Mouse (Mus musculus) megakaryocyte, embryonic 14.5 days (primary cell): ENCODE measurements around the gene Kank1. TPM values are rescaled to one million over a fixed set of nuclear protein-coding genes. Genes with fewer than 3 reads are reported as not detected.

Experiments used
- H3K27me3 ChIP-seq: replicated peaks from 2 replicates; pipeline ENCODE3; 2012; ENCODE audit warnings: inconsistent platforms
- H3K36me3 ChIP-seq: replicated peaks from 2 replicates; pipeline ENCODE3; 2012; ENCODE audit warnings: low read length, inconsistent platforms, mixed read lengths
- H3K4me1 ChIP-seq: 2 replicates; pipeline ENCODE4 v1.6.1; 2012; ENCODE audit warnings: inconsistent platforms
- H3K4me3 ChIP-seq: replicated peaks from 2 replicates; pipeline ENCODE3; 2012; ENCODE audit warnings: moderate library complexity, mild to moderate bottlenecking, inconsistent platforms
- H3K9me3 ChIP-seq: 2 replicates; pipeline ENCODE4 v1.6.1; 2012; ENCODE audit warnings: inconsistent platforms
- FLI1 ChIP-seq: IDR thresholded peaks from 2 replicates; pipeline ENCODE4 v1.6.1; 2012; ENCODE audit warnings: low read length, inconsistent platforms, mixed read lengths
- GATA1 ChIP-seq: IDR thresholded peaks from 3 replicates; pipeline ENCODE4 v1.6.1; 2012; ENCODE audit warnings: mixed read lengths, low read length, inconsistent platforms, borderline replicate concordance
- polyA plus RNA-seq: library from polyadenylated mRNA; stranded (reverse); fragments of >175 nt; gene quantifications from 2 replicates; pipeline ENCODE4 v1.2.3, GENCODE M21; 2012; ENCODE audit warnings: low replicate concordance; ENCODE audit not compliant: insufficient read depth

The Kank1 gene
- 0.12 and 0.76 TPM in 2 replicates for polyA plus RNA-seq

DNA sequence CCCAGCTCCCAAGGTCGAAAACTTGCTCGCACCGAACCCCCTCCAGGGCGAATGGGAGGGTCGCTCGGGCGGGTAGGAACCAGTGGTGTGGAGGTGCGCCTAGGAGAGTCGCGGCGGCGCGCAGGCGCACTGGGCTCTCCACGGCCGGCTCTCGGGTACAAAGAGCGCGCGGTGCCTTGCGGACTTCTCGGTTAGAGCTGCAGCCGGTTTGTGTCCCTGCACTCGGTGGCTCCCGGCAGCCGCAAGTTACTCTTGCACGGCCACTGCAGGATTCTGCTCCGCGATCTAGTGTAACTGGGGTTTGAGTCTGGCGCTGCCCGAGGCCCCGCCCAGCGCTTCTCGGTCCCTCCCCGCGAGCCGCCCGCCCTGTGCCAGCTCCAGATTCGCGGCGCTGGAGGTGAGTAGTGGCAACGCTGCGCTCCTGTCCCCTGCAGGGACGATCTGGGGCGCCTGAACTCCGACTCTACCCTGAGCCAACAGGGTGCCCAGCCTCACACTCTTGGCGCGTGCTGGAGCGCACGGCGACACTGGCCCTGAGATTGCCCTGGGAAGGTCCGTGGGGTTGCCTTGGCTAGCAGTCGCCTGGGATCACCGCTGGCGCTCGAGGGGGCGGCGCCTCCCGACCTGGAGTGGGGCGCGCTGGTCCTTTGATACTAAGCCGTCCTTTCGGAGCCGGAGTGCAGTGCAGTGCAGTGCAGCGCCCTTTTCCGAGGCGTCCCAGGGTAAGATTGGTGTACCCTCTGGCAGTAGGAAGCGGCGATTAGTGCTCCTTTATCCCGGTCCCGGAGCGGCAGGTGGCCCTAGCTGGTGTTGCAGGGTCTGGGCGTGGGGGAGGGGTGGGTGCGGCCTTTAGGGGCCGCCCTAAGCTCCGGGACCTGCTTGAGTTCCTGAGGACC lies at the start of gene Kank1:
Gene Kank1 (plus strand): TSS at position 380 of the 896 bp plus-strand sequence.
- Histone ChIP-seq H3K36me3 (no peaks in the 10 kb centered on the region), H3K4me1 (peaks cover 18% of the 10 kb centered on the region), H3K27me3 (peaks cover 60% of the 10 kb centered on the region), H3K9me3 (no peaks in the 10 kb centered on the region), H3K4me3 (peak within 1 kb of the TSS; percentile 91)
- no peak for TF ChIP-seq GATA1

- peaks cover 99% of the 10 kb centered on the region for H3K36me3 ChIP-seq
These were observed 49.1 kb upstream of the Kank1 start for GRCm38 (mm10) chr19:25187681-25188080.

GRCm38 (mm10) chr19:25193751-25194150 lies 43.0 kb upstream of the Kank1 start:
- no peak for TF ChIP-seq GATA1
- no peak for TF ChIP-seq FLI1
- H3K36me3 ChIP-seq, result peaks cover 99% of the 10 kb centered on the region
- H3K4me1 ChIP-seq, result peaks cover 8% of the 10 kb centered on the region; the same call in 1 of the 2 replicates
- no peaks in the 10 kb centered on the region for H3K9me3 ChIP-seq
- H3K27me3 ChIP-seq, result no peaks in the 10 kb centered on the region
- no peak overlapping the region for H3K4me3 ChIP-seq

More at GRCm38 (mm10) chr19:25187681-25188080, 49.1 kb upstream of the Kank1 start:
- no peak for TF ChIP-seq FLI1
- TF ChIP-seq GATA1, result no peak
- Histone ChIP-seq H3K27me3 (no peaks in the 10 kb centered on the region), H3K4me3 (no peak overlapping the region), H3K9me3 (no peaks in the 10 kb centered on the region), H3K4me1 (no peaks in the 10 kb centered on the region)

GRCm38 (mm10) chr19:25200081-25200860 lies 36.5 kb upstream of the Kank1 start:
- Histone ChIP-seq H3K36me3 (peaks cover 88% of the 10 kb centered on the region), H3K27me3 (no peaks in the 10 kb centered on the region), H3K4me1 (0 out of 2 replicates have a peak, but pooled peaks cover 8% of the 10 kb centered on the region), H3K9me3 (no peaks in the 10 kb centered on the region), H3K4me3 (no peak overlapping the region)
- TF ChIP-seq FLI1 (no peak), GATA1 (no peak)

DNA sequence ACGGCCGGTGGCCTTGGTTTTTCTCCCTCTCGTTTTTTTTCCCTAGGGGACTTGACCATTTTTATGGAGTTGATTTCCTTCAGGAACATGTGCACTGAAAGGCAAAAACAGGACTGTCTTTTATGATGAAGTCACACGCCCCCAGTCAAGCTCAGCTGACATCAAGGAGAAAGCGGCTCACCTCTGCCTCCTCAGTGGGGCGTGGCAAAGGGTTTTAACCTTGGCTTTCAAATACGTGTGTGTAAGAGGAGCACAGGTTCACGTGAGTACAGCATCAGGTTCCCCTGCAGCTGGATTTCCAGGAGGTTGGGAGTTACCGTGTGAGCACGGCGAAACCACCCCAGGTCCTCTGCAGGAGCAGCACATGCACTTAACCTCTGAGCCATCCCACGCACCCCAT lies 33.7 kb upstream of the Kank1 start:
- TF ChIP-seq FLI1 (no peak), GATA1 (no peak)
- peaks cover 10% of the 10 kb centered on the region for H3K27me3 ChIP-seq
- no peaks in the 10 kb centered on the region for H3K9me3 ChIP-seq
- peaks cover 60% of the 10 kb centered on the region for H3K36me3 ChIP-seq
- H3K4me1 ChIP-seq, result no peaks in the 10 kb centered on the region
- no peak overlapping the region for H3K4me3 ChIP-seq

- TF ChIP-seq GATA1, result no peak
- TF ChIP-seq FLI1, result no peak
- Histone ChIP-seq H3K4me3 (no peak overlapping the region), H3K36me3 (peaks cover 21% of the 10 kb centered on the region), H3K9me3 (no peaks in the 10 kb centered on the region), H3K27me3 (peaks cover 22% of the 10 kb centered on the region), H3K4me1 (no peaks in the 10 kb centered on the region)
These were observed 29.8 kb upstream of the Kank1 start for GRCm38 (mm10) chr19:25206969-25207368.

DNA sequence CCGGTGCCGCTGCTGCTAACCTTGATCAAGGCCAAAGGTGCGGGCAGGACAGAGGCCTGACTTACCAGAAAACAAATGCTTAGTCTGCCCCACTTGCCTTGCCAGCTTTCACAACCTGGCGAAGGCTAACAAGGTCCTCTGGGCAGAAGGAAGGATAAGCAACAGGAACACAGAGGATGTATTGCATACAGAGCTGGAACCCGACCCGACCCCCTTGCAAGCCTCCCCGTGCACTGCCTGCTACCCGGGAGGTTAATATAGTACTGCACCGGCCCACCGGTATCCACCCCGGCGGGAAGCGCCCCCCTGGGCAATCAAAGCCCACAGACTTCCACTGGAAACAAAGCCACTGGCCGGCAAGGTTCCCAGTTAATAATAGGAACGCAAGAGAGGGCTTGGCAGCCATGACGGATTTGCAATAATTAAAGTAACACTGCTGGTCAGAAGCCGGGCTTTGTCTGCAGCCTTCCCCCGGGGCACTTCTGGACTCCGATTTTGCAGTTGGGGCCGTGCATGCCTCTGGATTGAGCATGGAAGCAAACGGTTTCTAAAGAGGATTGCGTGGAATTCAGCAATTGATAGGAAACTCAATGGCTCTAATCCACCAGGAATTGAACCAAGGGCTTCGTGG lies 28.9 kb upstream of the Kank1 start:
- no peaks in the 10 kb centered on the region for H3K9me3 ChIP-seq
- TF ChIP-seq FLI1 (no peak), GATA1 (no peak)

DNA sequence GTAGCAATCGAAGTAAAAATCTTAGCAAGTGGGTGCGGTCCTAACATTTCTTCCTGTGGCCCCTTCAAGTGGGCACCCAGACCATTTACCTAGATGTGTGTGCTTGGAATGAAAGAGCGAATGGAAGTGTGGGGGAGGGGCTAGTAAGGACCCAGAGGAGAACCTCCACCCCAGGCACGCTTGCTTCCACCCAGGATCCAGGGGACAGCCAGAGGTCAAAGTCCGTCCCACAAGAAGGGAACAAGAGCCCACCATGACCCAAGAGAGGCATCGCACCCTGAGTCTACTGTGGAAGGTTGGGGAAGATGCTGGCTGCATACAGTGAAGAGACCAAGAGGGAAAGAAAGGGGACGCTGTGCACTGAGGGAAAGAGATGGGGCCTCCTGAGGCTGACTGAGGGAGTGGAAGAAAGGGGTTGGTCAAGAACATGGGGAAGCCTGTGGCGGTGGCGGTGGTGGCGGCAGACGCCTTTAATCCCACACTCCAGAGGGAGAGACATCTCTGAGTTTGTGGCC lies 28.1 kb upstream of the Kank1 start:
- TF ChIP-seq FLI1 (no peak), GATA1 (no peak)
- Histone ChIP-seq H3K36me3 (peaks cover 6% of the 10 kb centered on the region), H3K4me1 (no peaks in the 10 kb centered on the region), H3K9me3 (no peaks in the 10 kb centered on the region), H3K4me3 (no peak overlapping the region), H3K27me3 (peaks cover 22% of the 10 kb centered on the region)

More for the DNA sequence above, 28.9 kb upstream of the Kank1 start:
- peaks cover 22% of the 10 kb centered on the region for H3K27me3 ChIP-seq
- H3K4me1 ChIP-seq, result no peaks in the 10 kb centered on the region
- H3K36me3 ChIP-seq, result peaks cover 12% of the 10 kb centered on the region
- no peak overlapping the region for H3K4me3 ChIP-seq

DNA sequence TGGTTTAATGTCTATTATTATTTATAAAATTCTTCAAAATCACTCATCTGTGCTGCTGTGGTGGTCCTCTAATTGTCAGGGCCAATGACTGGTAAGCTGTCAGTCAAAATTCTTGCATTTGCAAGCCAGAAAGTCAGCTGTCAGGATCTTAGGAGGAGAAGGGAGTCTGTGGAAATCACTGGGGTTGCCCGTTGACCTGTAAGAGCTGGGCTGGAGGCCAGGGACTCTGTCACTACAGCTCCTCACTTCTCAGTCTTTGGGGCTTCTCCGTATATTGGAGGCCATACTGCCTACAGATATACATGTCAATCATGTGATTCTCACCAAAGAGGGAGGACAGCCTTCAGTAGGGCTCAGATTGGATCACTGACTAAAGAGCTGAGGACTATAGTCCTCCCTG lies 16.2 kb upstream of the Kank1 start:
- H3K27me3 ChIP-seq, result peaks cover 11% of the 10 kb centered on the region
- no peaks in the 10 kb centered on the region for H3K4me1 ChIP-seq
- no peak overlapping the region for H3K4me3 ChIP-seq
- H3K36me3 ChIP-seq, result no peaks in the 10 kb centered on the region
- no peak for TF ChIP-seq FLI1
- no peak for TF ChIP-seq GATA1
- H3K9me3 ChIP-seq, result peaks cover 19% of the 10 kb centered on the region
